ENCODE assay signal across 15 mouse cellular contexts in genomic region chr13:109982821-109983443, GRCm38 (mm10).
A peak's percentile ranks its signal among the peaks of the same experiment; 100 is the strongest.
DNase-seq lines count a peak whose midpoint lies in the region; ATAC-seq lines count a peak whose summit lies in the region.
"Had no signal": no experiment of that assay in that cellular context is flagged by ENCODE, and none has a peak within 500 bp of the region (broad histone marks: within the 10 kb centered on the region; RNA-seq: fewer than 3 reads in every experiment).

No protein-coding gene starts in this region.

- no peaks in the 10 kb centered on the region for H3K9me3 ChIP-seq in heart, embryonic 13.5 days
- no peaks in the 10 kb centered on the region for H3K9me3 ChIP-seq in midbrain, embryonic 11.5 days (ENCODE audit: control insufficient read depth, low read length)
- no peaks in the 10 kb centered on the region for H3K9me3 ChIP-seq in midbrain, embryonic 13.5 days
- no peaks in the 10 kb centered on the region for H3K9me3 ChIP-seq in forebrain, embryonic 16.5 days (ENCODE audit: control insufficient read depth, low read length)

- no peak overlapping the region for H3K4me3 ChIP-seq in heart, embryonic 13.5 days
- H3K4me3 ChIP-seq in midbrain, embryonic 11.5 days (ENCODE audit: low read depth, low read length), result no peak overlapping the region
- H3K4me3 ChIP-seq in midbrain, embryonic 13.5 days (replicated peaks), result no peak overlapping the region
- no peak overlapping the region for H3K4me3 ChIP-seq in forebrain, embryonic 16.5 days (replicated peaks; ENCODE audit: low read length)
- H3K4me3 ChIP-seq: erythroblast, embryonic 14.5 days; gastrocnemius, adult 2 months had no signal

- no peaks in the 10 kb centered on the region for H3K36me3 ChIP-seq in heart, embryonic 13.5 days
- H3K36me3 ChIP-seq in midbrain, embryonic 11.5 days (ENCODE audit: control insufficient read depth, insufficient read depth, low read length), result no peaks in the 10 kb centered on the region
- no peaks in the 10 kb centered on the region for H3K36me3 ChIP-seq in midbrain, embryonic 13.5 days
- H3K36me3 ChIP-seq in forebrain, embryonic 16.5 days (ENCODE audit: control insufficient read depth, insufficient read depth), result no peaks in the 10 kb centered on the region

- ATAC-seq in heart, embryonic 13.5 days (ENCODE audit: extremely low read depth, insufficient number of reproducible peaks, low FRiP score, low TSS enrichment), result no peak
- no peak for ATAC-seq in midbrain, embryonic 11.5 days (ENCODE audit: low FRiP score)
- ATAC-seq in midbrain, embryonic 13.5 days, result no peak
- peak; percentile 88 for ATAC-seq in forebrain, embryonic 16.5 days

- H3K27me3 ChIP-seq in heart, embryonic 13.5 days (replicated peaks), result no peaks in the 10 kb centered on the region
- no peaks in the 10 kb centered on the region for H3K27me3 ChIP-seq in midbrain, embryonic 11.5 days (ENCODE audit: control insufficient read depth, insufficient read depth, low read length)
- no peaks in the 10 kb centered on the region for H3K27me3 ChIP-seq in midbrain, embryonic 13.5 days
- no peaks in the 10 kb centered on the region for H3K27me3 ChIP-seq in forebrain, embryonic 16.5 days (replicated peaks; ENCODE audit: control insufficient read depth, insufficient read depth, low read length)

- peak overlapping the region; percentile 2; the same call in 1 of the 2 replicates for H3K4me2 ChIP-seq in heart, embryonic 13.5 days
- H3K4me2 ChIP-seq in midbrain, embryonic 11.5 days, result no peak overlapping the region
- H3K4me2 ChIP-seq in midbrain, embryonic 13.5 days (replicated peaks), result no peak overlapping the region
- no peak overlapping the region for H3K4me2 ChIP-seq in forebrain, embryonic 16.5 days (ENCODE audit: low read length)

- H3K4me1 ChIP-seq in heart, embryonic 13.5 days, result peaks cover 19% of the 10 kb centered on the region
- H3K4me1 ChIP-seq in midbrain, embryonic 11.5 days (ENCODE audit: control insufficient read depth, insufficient read depth, low read length), result no peaks in the 10 kb centered on the region
- H3K4me1 ChIP-seq in midbrain, embryonic 13.5 days (replicated peaks), result no peaks in the 10 kb centered on the region
- H3K4me1 ChIP-seq in forebrain, embryonic 16.5 days (replicated peaks; ENCODE audit: control insufficient read depth, insufficient read depth, low read length), result peaks cover 6% of the 10 kb centered on the region; the same call in 1 of the 2 replicates

- no peak for DNase-seq in heart, adult 8-10 months (ENCODE audit: low spot score)
- peak; percentile 71 for DNase-seq in midbrain, embryonic 11.5 days (ENCODE audit: low spot score, missing footprints)
- peak; percentile 65 for DNase-seq in telencephalon, adult 2 months (ENCODE audit: low read depth, low spot score)
- no peak for DNase-seq in retina, embryonic 14.5 days (ENCODE audit: low spot score)
- DNase-seq: cerebellum, postnatal 25 days; gastrocnemius, adult 2 months; kidney, adult 18-20 months; kidney, postnatal 14 days; left cerebral cortex, postnatal 4 days; lung, adult 18-20 months; right cerebral cortex, postnatal 14 days had no signal

- 60% methylated on average over 10 of the region's 10 CpGs for WGBS in heart, embryonic 13.5 days
- WGBS in midbrain, embryonic 11.5 days, result 77% methylated on average over 10 of the region's 10 CpGs
- 66% methylated on average over 10 of the region's 10 CpGs for WGBS in midbrain, embryonic 13.5 days
- 39% methylated on average over 10 of the region's 10 CpGs for WGBS in forebrain, embryonic 16.5 days

- H3K27ac ChIP-seq in heart, embryonic 13.5 days (replicated peaks), result no peak overlapping the region
- H3K27ac ChIP-seq in midbrain, embryonic 11.5 days (ENCODE audit: low read depth, low read length), result no peak overlapping the region
- H3K27ac ChIP-seq in midbrain, embryonic 13.5 days, result no peak overlapping the region
- H3K27ac ChIP-seq in forebrain, embryonic 16.5 days (ENCODE audit: low read length), result peak overlapping the region; percentile 58
- H3K27ac ChIP-seq: gastrocnemius, adult 2 months had no signal

- no peak overlapping the region for H3K9ac ChIP-seq in heart, embryonic 13.5 days
- H3K9ac ChIP-seq in midbrain, embryonic 11.5 days (ENCODE audit: low read length), result no peak overlapping the region
- no peak overlapping the region for H3K9ac ChIP-seq in midbrain, embryonic 13.5 days (replicated peaks)
- no peak overlapping the region for H3K9ac ChIP-seq in forebrain, embryonic 16.5 days (replicated peaks; ENCODE audit: low read depth, low read length)

Comparison
In these comparisons a context has a peak if more than half of its experiments do, and no peak if none do; other contexts are left out.
1. DNase-seq: peak in midbrain, embryonic 11.5 days (single experiment) and telencephalon, adult 2 months (single experiment); none in heart, adult 8-10 months (single experiment) and retina, embryonic 14.5 days (single experiment).